Mouse (Mus musculus) left cerebral cortex, adult 2 months (tissue): Measurements from ENCODE around the gene Myl7. TPM values are rescaled to one million over a fixed set of nuclear protein-coding genes. Genes with fewer than 3 reads are reported as not detected.
A peak's percentile ranks its signal among the peaks of the same experiment; 100 is the strongest.
"Not testable (repeated sequence)": the region's sequence is repeated elsewhere in the genome, so short reads cannot be mapped to it uniquely, and the experiment has no call there.

ENCODE experiments used
- DNase-seq, 2 experiments: peaks; one replicate each; pipeline ENCODE4 v3.0.0; 2021 to 2022; ENCODE audit warnings: low spot score in 2 of 2, mixed read lengths in 1 of 2; ENCODE audit errors: extremely low spot score in 1 of 2
- H3K27ac ChIP-seq: fragments of 200-600 bp; 2 replicates; pipeline ENCODE4 v1.8.1; 2022
- H3K4me3 ChIP-seq: fragments of 200-600 bp; 2 replicates; pipeline ENCODE4 v1.8.1; 2022
- CTCF ChIP-seq: fragments of 200-600 bp; IDR thresholded peaks from 2 replicates; pipeline ENCODE4 v1.8.1; 2022; ENCODE audit warnings: antibody characterized with exemption, mild to moderate bottlenecking, moderate library complexity
- intact Hi-C: fragments of 180-260 bp; cut with DNase I; formaldehyde crosslinking; loops from one replicate; pipeline ENCODE4 v1.15.1; 2025
- long read RNA-seq, 2 experiments: library from polyadenylated mRNA; stranded (forward); transcript quantifications; one replicate each; pipeline ENCODE4 v2.0.0; 2021; ENCODE audit warnings: borderline mapping rate in 2 of 2
- total RNA-seq, 2 experiments: library from RNA; stranded (reverse); gene quantifications; 2 replicates each; pipeline ENCODE4 v1.2.3; 2021

Gene Myl7
- not detected for total RNA-seq
- long read RNA-seq, experiment 1, partial matches to known transcripts = 0 of 1 reads
- long read RNA-seq, experiment 1, other reads (novel, unspliced or antisense) = 1 of 1 reads
- long read RNA-seq, experiment 2, partial matches to known transcripts = 0 of 1 reads
- long read RNA-seq, experiment 2, other reads (novel, unspliced or antisense) = 1 of 1 reads

- H3K4me3 ChIP-seq = no peak within 1 kb of the TSS
- intact Hi-C loops = no loop called here
- H3K27ac ChIP-seq = no peak within 1 kb of the TSS
- no peak for DNase-seq
- TF ChIP-seq CTCF = no peak
Observed at GRCm38 (mm10) chr11:5898531-5898930, at the start of gene Myl7. Gene Myl7, minus strand, starts transcription at chr11:5898782.

GRCm38 (mm10) chr11:5947796-5948195 lies 49.2 kb upstream of the Myl7 start:
- intact Hi-C loops = no loop called here
- no peak overlapping the region for H3K4me3 ChIP-seq
- TF ChIP-seq CTCF = no peak
- no peak for DNase-seq
- H3K27ac ChIP-seq = no peak overlapping the region

GRCm38 (mm10) chr11:5945096-5945495 lies 46.5 kb upstream of the Myl7 start:
- intact Hi-C loops = no loop called here
- Histone ChIP-seq H3K4me3 (no peak overlapping the region), H3K27ac (no peak overlapping the region)
- no peak for DNase-seq
- no peak for TF ChIP-seq CTCF

- Histone ChIP-seq H3K4me3 (no peak overlapping the region), H3K27ac (no peak overlapping the region)
- no peak for DNase-seq
- intact Hi-C loops = no loop called here
- TF ChIP-seq CTCF = no peak
Observed at GRCm38 (mm10) chr11:5942966-5943365, 44.4 kb upstream of the Myl7 start.

GRCm38 (mm10) chr11:5934531-5934930 lies 35.9 kb upstream of the Myl7 start:
- intact Hi-C loops, H3K27ac ChIP-seq: not testable (repeated sequence)

GRCm38 (mm10) chr11:5931947-5932346 lies 33.4 kb upstream of the Myl7 start:
- intact Hi-C loops, H3K4me3 ChIP-seq, DNase-seq, H3K27ac ChIP-seq: not testable (repeated sequence)
- peak; percentile 17 for TF ChIP-seq CTCF

More at GRCm38 (mm10) chr11:5934531-5934930, 35.9 kb upstream of the Myl7 start:
- DNase-seq, H3K4me3 ChIP-seq: not testable (repeated sequence)

- intact Hi-C loops = no loop called here
- TF ChIP-seq CTCF = no peak
- DNase-seq = no peak
- H3K4me3 ChIP-seq = no peak overlapping the region
- no peak overlapping the region for H3K27ac ChIP-seq
Observed at GRCm38 (mm10) chr11:5930578-5930977, 32.0 kb upstream of the Myl7 start.

GRCm38 (mm10) chr11:5926696-5927220 lies 28.2 kb upstream of the Myl7 start:
- TF ChIP-seq CTCF = no peak
- intact Hi-C loops = no loop called here
- Histone ChIP-seq H3K27ac (no peak overlapping the region), H3K4me3 (no peak overlapping the region)
- DNase-seq = no peak

GRCm38 (mm10) chr11:5924699-5925098 lies 26.1 kb upstream of the Myl7 start:
- H3K27ac ChIP-seq = no peak overlapping the region
- intact Hi-C loops = no loop called here
- no peak overlapping the region for H3K4me3 ChIP-seq
- TF ChIP-seq CTCF = no peak
- no peak for DNase-seq

- TF ChIP-seq CTCF = no peak
- no peak for DNase-seq
- intact Hi-C loops = no loop called here
- no peak overlapping the region for H3K4me3 ChIP-seq
- H3K27ac ChIP-seq = no peak overlapping the region
Observed at GRCm38 (mm10) chr11:5920323-5920960, 21.9 kb upstream of the Myl7 start.

GRCm38 (mm10) chr11:5919606-5920005 lies 21.0 kb upstream of the Myl7 start:
- intact Hi-C loops = no loop called here
- H3K27ac ChIP-seq = no peak overlapping the region
- DNase-seq = no peak
- no peak for TF ChIP-seq CTCF
- no peak overlapping the region for H3K4me3 ChIP-seq

- intact Hi-C loops = no loop called here
- no peak overlapping the region for H3K27ac ChIP-seq
- no peak for DNase-seq
- TF ChIP-seq CTCF = no peak
- H3K4me3 ChIP-seq = no peak overlapping the region
Observed at GRCm38 (mm10) chr11:5918111-5918510, 19.5 kb upstream of the Myl7 start.

- no peak for TF ChIP-seq CTCF
- H3K4me3 ChIP-seq = no peak overlapping the region
- intact Hi-C loops = no loop called here
Observed at GRCm38 (mm10) chr11:5916178-5916548, 17.6 kb upstream of the Myl7 start.

More at GRCm38 (mm10) chr11:5916178-5916548, 17.6 kb upstream of the Myl7 start:
- DNase-seq = peak in 1 of 2 experiments; percentile 36
- no peak overlapping the region; the same call in 1 of the 2 replicates for H3K27ac ChIP-seq
